Mouse (Mus musculus) hematopoietic stem cell, adult 5-6 weeks (primary cell): ENCODE measurements around the gene Slc22a2. TPM values are rescaled to one million over a fixed set of nuclear protein-coding genes. Genes with fewer than 3 reads are reported as not detected.

Experiments used
- ATAC-seq, 2 experiments: fragments of 125-278 bp in 1 of 2; replicated peaks in 1 of 2; 2 replicates each; pipeline ENCODE4 v1.8.0; 2016 to 2017; ENCODE audit warnings: inconsistent platforms in 2 of 2, mild to moderate bottlenecking in 2 of 2, moderate number of reproducible peaks in 2 of 2, low read depth in 1 of 2, moderate TSS enrichment in 1 of 2; ENCODE audit not compliant: low FRiP score in 2 of 2, poor library complexity in 2 of 2, severe bottlenecking in 2 of 2, insufficient read depth in 1 of 2, low TSS enrichment in 1 of 2
- total RNA-seq: library from RNA; stranded (forward); fragments of 172-1452, 232-1000 nt; gene quantifications from 2 replicates; pipeline ENCODE4 v1.2.3, GENCODE M21; 2017

The Slc22a2 gene
- total RNA-seq, 1 experiment from 2014 or later, result not detected

DNA sequence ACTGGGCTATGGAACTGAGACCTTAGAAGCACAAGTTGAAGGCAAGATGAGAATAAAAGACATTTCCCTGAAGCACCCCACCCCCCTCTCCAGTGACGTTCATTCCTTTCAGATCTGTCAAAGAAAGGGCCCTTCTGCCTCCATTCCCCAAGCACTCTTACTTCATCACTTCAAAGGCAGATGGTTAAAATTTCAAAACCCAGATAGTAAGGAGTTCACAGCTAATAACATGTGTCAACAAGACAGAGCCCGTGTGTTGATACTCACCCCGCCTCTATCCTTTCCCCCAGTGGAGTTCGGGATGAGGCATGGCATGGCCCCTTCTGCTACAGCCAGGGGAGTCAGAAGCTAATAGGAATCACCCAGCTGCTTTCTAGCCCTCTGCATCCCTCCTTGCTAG is 31.5 kb downstream of the Slc22a2 start:
- no peak for ATAC-seq

DNA sequence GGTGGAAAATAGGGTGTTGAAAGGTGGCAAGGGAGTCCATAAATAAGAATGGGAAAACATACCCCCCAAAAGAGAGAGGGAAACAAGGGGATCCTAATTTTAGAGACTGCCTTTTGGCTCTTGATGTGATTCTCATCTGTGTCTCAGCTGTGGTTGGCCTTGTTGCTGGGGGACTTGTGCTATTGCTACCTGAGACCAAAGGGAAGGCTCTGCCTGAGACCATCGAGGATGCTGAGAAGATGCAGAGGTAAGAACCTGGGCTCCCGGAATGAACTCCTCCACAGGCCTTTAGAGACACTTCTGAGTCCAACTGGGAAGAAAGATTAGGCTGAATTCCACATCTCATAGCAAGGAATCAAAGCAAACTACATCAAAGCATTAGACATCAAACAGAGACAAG is 35.7 kb downstream of the Slc22a2 start:
- no peak for ATAC-seq

- peak; percentile 64 to 69; a peak in 3 of 4 replicates for ATAC-seq
These were observed 44.1 kb downstream of the Slc22a2 start for GRCm38 (mm10) chr17:12627983-12628382.

DNA sequence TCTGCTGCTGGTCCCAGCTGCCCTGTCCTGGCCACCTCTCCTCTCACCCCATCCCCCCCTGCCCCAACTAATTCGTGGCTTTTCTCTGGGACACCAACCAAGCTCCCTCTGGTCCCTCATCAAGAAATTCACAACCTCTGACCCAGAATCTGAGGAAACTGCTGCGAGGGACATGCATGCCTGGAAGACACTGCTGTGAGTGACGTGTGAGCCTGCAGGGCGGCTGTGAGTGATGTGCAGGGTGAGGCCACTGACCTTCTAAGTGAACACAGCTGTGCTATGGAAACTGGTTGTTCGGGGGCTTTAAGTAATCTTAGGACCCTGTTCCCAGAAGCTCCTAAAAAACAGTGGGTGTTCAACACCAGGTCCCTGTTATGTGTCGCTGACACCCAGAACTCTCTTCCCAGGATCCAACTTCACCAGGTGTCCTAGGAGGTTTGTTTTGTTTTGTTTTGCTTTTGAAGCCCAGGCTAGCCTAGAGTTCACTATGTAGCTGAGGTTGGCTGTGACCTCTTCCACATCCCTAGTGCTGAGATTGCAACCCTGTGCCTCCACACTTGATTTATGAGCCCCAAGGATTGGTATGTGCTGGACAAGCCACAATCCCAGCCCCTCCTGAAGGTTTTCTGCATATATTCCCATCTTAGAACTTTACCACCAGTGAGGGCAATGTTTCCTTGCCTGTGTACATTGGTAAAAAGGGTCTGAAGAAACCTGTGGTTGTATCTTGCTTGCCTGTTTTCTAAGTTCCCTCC is 47.2 kb downstream of the Slc22a2 start:
- no peak for ATAC-seq

- ATAC-seq, result no peak
These were observed 48.1 kb downstream of the Slc22a2 start for GRCm38 (mm10) chr17:12631771-12632600.

- no peak for ATAC-seq
These were observed 50.9 kb downstream of the Slc22a2 start for GRCm38 (mm10) chr17:12634814-12635213.

- ATAC-seq, result no peak
These were observed 55.7 kb downstream of the Slc22a2 start for GRCm38 (mm10) chr17:12639585-12639984.

DNA sequence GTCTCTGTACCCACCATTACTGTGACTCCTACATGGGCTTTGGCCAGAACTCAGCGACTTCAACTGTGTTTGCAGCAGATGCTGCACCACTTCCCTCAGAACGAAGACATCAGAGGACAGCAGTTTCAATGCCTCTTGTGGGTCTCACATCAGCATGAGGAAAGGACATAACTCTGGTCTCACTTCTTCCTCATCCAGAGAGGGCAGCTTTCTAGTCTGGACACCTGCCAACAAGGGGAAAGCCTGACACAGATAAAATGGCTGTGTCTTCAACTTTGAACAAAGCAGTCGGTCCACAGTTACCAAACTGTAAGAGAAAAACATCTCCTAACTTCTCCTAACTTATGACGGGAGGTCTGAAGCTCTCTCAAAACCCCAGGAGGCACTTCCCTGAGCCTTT is 57.2 kb downstream of the Slc22a2 start:
- ATAC-seq, result no peak

- ATAC-seq, result no peak
These were observed 61.5 kb downstream of the Slc22a2 start for GRCm38 (mm10) chr17:12645461-12645860.

DNA sequence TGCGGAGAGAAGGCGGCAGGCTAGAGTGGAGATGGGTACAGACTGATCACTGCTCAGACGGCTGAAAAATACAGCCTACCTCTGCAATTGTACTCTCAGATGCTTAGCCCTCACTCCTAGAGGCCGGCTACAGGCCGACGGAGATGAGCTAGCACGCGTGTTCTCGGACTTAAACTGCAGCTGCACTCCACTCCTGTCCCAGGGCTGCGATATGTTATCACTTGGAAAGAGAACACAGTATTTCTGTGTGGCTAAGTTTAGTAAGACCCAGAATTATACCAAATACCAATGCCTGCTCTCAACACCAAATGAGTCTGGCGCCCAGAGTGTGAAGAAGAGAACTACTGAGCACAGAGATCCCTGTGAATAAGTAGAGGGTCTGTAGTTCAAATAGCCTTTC is 68.7 kb downstream of the Slc22a2 start:
- no peak for ATAC-seq

DNA sequence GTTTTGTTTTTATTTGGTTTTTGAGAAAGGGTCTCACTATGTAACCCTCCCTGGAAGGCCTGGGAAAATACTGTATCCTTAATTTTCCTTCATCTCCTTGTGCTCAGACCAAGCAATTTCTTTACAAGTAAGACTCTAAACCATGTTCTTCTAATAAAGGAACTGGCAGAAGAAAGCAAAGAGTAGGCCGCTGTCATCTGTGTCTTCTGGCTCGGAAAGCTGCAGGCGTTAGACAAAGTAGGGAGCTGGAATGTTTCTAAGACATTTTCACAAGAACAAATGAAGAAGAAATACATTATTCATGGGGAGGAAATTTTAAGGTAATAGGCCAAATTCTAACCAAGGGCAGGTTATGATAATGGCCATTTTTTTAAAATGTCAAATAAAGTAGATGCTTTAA is 70.1 kb downstream of the Slc22a2 start:
- no peak for ATAC-seq

- ATAC-seq, result peak; percentile 92 to 98
These were observed 71.9 kb downstream of the Slc22a2 start for GRCm38 (mm10) chr17:12655826-12656225.

GRCm38 (mm10) chr17:12658784-12659183 is 74.9 kb downstream of the Slc22a2 start:
- no peak for ATAC-seq

- ATAC-seq, result no peak
These were observed 75.3 kb downstream of the Slc22a2 start for GRCm38 (mm10) chr17:12659233-12659632.

DNA sequence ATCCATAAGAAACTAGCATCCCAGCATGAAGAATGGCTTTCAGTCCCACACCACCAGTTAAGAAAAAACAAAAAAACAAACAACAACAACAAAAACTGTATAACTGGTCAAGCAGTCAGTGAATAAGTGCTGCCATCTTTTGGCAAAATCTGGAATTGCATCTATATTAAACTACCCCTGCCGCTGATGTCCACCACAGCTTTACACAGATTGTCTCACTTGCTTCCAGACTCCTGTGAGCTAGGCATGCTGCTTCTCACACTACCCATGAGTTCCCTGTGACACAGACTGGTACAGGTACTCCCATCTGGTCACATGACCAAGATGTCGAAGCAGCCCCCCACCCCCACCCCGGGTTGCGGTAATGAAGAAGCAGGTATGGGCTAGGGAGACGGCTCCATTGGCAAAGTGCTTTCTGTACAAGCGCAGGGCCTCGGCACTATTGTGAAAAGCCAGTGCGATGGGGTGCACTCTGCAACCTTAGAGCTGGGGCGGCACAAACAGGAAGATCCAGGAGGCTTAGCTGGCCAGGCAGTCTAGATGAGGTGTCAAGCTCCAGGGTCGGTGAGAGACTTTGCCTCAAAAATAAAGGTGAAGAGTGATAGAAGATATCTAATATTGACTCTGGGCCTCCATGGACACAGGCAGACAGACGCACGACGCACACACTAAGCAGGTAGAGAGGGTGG is 76.8 kb downstream of the Slc22a2 start:
- no peak for ATAC-seq

DNA sequence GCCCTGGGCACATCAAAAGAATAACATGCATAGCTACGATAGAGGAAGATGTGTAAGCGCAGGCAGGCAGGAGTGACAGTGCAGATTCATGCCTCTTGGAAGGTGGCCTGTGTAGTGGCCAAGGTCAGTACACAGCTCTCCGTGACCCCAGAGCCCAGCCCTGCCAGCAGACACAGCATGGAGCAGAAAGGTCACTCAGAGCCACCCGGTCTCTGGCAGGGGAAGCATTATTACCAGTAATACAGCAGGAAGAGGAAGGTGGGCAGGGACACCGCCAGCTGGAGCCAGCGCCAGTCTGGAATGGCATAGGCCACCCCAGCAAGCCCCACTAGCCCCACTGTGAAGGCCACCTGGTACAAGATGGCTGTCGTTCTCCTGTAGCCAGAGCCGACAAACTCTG is 80.2 kb downstream of the Slc22a2 start:
- ATAC-seq, result no peak

DNA sequence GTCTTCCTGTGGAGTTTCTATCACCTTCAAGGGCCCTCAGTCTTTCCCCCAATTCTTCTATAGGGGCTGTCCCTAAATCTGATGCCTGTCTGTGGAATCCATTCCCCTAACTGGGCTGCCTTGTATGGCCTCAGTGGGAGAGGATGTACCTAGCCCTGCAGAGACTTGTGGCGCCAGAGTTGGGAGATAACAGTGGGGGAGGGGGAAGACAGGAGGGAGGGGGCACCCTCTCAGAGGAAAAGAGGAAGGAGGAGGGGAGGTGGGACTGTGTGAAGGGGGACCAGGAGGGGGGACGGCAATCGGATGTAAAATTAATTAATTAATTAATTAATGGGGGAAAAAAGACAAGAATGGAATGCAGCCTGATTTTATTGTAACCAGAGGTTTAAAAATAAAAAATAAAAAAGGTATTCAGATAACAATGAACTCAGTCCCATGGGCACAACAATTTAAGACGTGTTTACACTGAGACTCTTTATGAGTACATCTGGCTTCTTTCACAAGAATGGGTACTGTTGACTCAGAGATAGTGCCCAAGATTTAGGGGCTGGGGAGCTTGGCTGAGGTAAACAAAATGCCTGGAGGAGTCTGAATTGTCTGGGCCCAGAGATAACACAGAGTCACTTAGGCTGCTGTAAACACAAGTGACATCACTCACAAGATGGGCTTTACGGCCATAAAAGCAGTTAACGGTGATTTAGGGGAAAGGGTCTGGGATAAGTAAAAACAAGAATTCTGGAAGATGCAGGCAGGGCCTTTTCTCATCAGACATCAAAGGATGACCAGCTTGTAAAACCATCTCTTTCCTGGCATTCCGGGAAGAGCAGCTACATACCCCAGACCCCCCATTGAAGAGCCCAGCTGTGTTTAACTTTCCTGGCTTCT is 84.8 kb downstream of the Slc22a2 start:
- no peak for ATAC-seq
